Mouse (Mus musculus) ZHBTc4 (cell line): ENCODE measurements around the gene Arhgap29.

Experiments used
- DNase-seq: peaks from one replicate; pipeline ENCODE4 v3.0.0-alpha.2; 2011; ENCODE audit warnings: low read depth, low spot score

Arhgap29 gene

DNA sequence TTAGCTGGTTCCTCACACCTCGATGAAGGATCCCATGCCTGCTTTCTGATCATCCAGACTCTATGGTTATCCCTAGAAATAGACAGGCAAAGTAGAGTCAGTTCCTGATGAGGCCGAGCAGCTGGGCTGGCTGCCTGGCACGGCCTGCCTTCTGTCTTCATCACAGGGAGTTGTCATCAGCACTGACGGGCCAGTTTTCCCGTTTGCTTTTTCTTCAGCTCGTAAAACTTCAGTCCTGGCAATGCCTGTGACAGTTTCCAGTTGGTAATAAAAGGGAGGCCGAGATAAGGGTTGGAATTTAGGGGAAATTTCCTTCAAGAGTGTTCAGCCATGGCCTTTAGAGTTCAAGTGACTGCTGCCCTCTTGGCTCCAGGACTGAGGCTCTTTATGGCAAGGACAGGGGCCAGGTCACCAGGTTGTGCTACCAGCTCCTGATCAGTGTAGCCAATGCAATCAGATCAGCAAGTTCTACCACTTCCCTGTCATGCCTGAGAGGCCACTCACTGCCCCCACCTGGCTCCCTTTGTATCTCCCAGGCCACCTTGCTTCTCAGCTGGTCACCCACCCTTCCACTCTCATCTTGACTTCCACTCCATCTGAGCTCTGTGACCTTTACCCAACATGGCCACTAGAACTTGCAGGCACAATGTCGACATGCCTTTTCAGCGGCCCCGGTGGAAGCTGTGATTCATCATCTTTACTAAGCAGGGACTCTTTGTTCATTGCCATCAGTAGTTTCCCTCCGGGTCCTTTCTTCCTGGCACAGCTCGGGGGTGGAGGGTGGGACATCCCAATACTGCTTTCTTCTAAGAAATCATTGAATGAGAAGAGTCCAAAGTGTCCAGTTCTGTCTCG, 112.4 kb downstream of the Arhgap29 start:
- no peak for DNase-seq
